Mouse (Mus musculus) cerebellum, adult 18-20 months (tissue): ENCODE results near the gene Ndufa4.
A peak's percentile ranks its signal among the peaks of the same experiment; 100 is the strongest.
"Not testable (repeated sequence)": the region's sequence is repeated elsewhere in the genome, so short reads cannot be mapped to it uniquely, and the experiment has no call there.

ENCODE experiments used
- DNase-seq, 2 experiments: peaks; one replicate each; pipeline ENCODE4 v3.0.0; 2021

Gene Ndufa4

GRCm38 (mm10) chr6:11907269-11908032, at the start of gene Ndufa4, which contains the start of gene Phf14:
Ndufa4 (minus strand) TSS chr6:11907497.
Phf14 (plus strand) TSS chr6:11907809.
- DNase-seq: peak; percentile 91 to 95

GRCm38 (mm10) chr6:11948100-11948499, 40.8 kb upstream of the Ndufa4 start:
- no peak for DNase-seq

- DNase-seq: no peak
Measured at GRCm38 (mm10) chr6:11942089-11942488, 34.8 kb upstream of the Ndufa4 start.

- DNase-seq: no peak
Measured at GRCm38 (mm10) chr6:11940895-11941294, 33.6 kb upstream of the Ndufa4 start.

- DNase-seq: peak in 1 of 2 experiments; percentile 5
Measured at GRCm38 (mm10) chr6:11933403-11933802, 26.1 kb upstream of the Ndufa4 start.

- no peak for DNase-seq
Measured at GRCm38 (mm10) chr6:11927485-11927884, 20.2 kb upstream of the Ndufa4 start.

- DNase-seq: peak in 1 of 2 experiments; percentile 25
Measured at GRCm38 (mm10) chr6:11926082-11926595, 18.8 kb upstream of the Ndufa4 start.

- DNase-seq: peak; percentile 83 to 87
Measured at GRCm38 (mm10) chr6:11925496-11926041, 18.3 kb upstream of the Ndufa4 start.

GRCm38 (mm10) chr6:11908170-11908569, 873 bp upstream of the Ndufa4 start:
- no peak for DNase-seq

- no peak for DNase-seq
Measured at GRCm38 (mm10) chr6:11906890-11907268, 418 bp downstream of the Ndufa4 start.

GRCm38 (mm10) chr6:11900809-11901310, 6.4 kb downstream of the Ndufa4 start:
- DNase-seq: no peak

GRCm38 (mm10) chr6:11875364-11875763, 31.9 kb downstream of the Ndufa4 start:
- not testable (repeated sequence) for DNase-seq
